Mouse (Mus musculus) naive thymus-derived CD4-positive, alpha-beta T cell, adult 2 months (primary cell): Measurements from ENCODE around the gene Dap.

Experiments used
- DNase-seq: peaks from one replicate; pipeline ENCODE4 v3.0.0-alpha.2; 2011; ENCODE audit warnings: low read depth

Dap gene

GRCm38 (mm10) chr15:31224135-31224761 is at the start of gene Dap:
Gene Dap, plus strand, starts transcription at chr15:31224314.
- peak; percentile 95 for DNase-seq

GRCm38 (mm10) chr15:31176566-31176965 is 47.5 kb upstream of the Dap start:
- no peak for DNase-seq

DNA sequence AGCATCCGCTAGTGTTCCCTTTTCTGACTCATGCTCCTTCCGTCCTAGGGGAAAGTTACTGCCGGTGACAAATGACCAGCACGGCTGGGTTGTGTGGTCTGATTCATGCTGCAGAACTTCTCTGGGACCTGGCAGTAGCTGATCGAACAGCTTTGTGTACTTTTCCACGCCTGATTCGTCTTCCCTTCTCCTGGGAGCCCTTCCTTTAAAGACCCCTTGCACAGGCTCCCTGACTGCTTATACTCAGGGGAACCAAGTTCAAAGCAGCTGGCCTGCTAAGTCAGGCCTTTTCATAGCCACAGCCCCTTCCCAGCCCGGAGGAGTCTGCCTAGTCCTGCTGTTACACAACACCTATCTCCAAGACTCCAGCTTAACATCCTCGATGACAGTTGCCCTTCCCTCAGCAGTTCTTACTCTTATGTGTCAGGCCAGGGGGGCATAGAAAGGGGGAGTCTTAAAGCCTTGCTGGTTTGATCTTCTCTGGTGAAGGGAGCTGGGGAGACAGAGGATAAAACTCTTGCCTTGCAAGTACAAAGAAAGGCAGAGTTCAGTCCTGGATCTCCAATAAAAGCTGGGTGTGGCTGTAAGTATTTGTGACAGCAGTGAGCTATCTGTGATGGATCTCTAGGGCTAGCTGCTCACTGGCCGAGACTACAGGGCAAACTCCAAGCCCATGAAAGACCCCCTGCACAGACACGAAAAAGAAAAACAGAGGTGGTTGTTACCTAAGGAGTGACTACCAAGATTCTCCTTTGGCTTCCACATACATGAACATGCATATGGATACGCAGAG is 39.3 kb upstream of the Dap start:
- DNase-seq = no peak

- DNase-seq = no peak
Measured at GRCm38 (mm10) chr15:31185506-31185905, 38.6 kb upstream of the Dap start.

- no peak for DNase-seq
Measured at GRCm38 (mm10) chr15:31186371-31186901, 37.7 kb upstream of the Dap start.

GRCm38 (mm10) chr15:31192563-31192962 is 31.6 kb upstream of the Dap start:
- DNase-seq = no peak

- DNase-seq = no peak
Measured at GRCm38 (mm10) chr15:31195776-31196175, 28.3 kb upstream of the Dap start.

GRCm38 (mm10) chr15:31207346-31208093 is 16.6 kb upstream of the Dap start:
- DNase-seq = no peak

DNA sequence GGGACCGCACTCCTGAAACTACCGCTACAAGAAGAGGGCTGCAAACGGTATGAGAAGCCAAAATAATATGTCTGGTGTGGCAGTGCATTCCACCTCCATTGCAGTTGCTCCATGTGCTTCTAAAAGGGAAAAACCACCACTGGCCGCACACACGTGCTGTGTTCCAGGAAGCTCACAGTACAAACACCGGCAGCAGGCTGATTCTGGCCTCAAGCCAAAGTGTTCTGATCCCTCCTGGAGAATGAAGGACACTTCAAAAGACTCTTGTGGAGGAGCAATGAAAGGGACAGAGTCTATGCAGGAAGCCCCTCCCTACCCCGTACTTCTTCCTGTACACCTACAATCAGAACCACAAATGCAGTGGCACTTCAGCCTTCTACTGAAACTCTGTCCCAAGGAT is 12.2 kb upstream of the Dap start:
- DNase-seq = peak; percentile 22

DNA sequence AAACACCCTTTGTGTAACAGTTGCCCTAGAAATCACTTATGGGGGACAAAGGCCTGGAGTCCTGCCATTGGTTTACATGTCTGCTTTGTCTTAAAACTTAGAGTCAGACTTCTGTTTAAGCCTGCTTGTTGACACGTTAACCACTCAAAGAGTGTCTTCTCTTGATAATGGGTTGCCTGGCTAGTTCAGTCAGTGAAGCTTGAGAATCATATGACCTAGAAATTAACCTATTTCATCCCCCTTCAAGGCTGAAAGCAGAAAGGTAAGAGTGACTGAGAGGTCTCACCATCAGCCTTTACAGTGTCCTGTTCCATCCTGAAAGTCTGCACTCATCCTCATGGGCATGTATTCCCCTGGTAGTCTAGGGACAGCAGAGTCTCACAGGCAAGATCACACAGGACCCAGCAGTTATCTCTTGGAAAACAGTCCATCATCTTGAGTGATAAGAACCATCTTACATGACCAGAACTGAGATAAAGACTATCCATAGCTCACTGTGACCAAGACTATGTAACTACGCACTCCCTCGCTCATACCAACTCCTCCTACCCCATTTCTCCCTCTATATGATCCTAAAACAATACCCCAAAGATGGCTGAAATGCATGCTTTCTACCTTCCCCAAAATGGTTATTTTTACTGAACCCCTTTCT is 10.4 kb upstream of the Dap start:
- no peak for DNase-seq

- DNase-seq = peak; percentile 84
Measured at GRCm38 (mm10) chr15:31222216-31222615, 1.9 kb upstream of the Dap start.

DNA sequence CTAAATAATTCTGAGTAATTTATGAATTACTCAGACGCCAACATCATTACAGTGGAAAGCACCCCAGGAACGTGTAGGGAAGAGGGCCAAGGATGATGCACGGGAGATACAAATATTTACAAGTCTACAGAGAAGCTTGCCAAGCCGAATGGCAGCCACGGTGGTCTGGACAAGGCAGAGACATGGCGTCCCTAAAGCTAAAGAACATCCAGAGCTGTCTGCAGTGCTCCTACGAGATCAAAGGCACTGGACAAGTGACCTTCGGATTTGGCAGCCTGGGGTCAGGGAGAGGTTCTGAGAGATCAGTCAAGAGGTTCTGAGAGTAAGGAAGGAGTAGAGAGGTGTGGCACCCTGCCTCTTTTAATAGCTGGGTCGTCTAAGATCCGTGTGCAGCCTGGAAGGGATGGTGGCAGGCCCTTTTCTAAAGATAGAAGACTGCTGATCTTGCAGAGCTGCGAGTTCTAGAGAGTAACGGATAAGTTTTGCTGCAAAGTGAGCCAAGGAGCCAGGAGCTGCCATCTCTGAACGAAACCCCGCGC is 449 bp upstream of the Dap start:
- no peak for DNase-seq

GRCm38 (mm10) chr15:31224806-31225642 is 910 bp downstream of the Dap start:
- DNase-seq = peak; percentile 67

DNA sequence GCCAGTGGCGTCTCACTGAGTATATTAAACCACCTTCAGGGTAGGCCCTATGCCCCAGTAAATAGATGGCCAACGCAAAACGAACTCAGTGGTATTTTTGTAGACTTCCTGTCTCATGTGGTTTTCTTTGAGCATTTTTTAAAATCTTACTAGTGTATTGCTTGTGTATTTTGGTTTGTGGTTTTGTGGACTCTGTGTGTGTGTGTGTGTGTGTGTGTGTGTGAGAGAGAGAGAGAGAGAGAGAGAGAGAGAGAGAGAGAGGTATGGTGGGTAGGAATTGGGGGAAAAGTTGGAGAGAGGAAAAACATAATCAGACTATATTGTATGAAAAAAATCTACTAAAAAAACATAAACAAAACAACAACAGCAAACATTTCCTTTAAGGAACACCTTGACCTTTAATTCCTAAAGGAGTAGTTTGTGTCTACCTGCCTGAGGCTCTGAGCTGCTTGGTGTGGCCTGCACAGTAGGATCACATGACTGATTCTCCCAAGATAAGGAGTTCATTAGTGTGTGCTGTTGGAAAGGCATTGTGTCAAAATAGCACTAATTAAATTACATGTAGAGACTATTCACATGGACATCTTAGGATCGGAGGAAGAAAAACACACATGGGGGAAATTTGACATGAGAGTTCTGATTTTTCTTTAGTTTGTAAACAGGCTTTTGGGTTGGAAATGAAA is 1.7 kb downstream of the Dap start:
- DNase-seq = peak; percentile 36

GRCm38 (mm10) chr15:31226464-31226863 is 2.4 kb downstream of the Dap start:
- no peak for DNase-seq

DNA sequence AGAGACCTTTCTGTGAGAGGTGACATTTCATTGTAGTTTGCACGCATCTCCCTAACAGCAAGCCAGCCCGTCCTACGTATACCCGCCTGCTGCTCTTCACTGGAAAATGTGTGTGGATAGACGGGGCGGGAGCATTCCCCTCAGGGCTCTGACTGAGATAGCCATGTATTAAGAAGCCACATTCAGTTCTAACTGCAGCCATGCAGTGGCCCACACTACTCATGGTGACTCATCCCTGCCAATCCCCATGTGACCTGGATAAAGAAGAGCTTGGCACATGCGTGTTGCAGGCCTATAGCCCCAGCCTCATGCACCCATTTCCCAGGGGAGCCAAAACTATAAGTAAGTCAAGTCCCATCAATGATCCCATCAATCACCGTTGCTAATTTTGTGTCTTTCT is 3.7 kb downstream of the Dap start:
- no peak for DNase-seq

DNA sequence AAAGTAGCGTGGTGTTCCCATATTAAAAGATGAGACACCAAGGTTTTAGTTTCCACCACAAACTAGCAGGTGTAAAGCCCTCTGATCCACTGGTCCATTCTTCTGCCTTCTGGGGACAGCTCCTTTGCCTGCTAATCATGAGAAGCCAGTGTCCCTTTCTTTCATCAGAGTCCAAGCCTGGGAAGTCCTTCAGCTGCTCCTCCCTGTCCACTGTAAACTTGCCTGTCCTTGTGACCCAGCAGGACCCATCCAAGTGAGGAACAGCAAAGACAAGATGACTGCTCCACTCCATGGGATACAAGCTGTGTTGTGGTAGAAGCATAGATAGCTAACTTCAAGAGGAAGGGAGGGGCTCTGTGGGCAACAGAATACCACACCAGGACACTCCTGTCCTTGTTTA is 8.9 kb downstream of the Dap start:
- no peak for DNase-seq

- DNase-seq = no peak
Measured at GRCm38 (mm10) chr15:31235794-31236548, 11.9 kb downstream of the Dap start.

DNA sequence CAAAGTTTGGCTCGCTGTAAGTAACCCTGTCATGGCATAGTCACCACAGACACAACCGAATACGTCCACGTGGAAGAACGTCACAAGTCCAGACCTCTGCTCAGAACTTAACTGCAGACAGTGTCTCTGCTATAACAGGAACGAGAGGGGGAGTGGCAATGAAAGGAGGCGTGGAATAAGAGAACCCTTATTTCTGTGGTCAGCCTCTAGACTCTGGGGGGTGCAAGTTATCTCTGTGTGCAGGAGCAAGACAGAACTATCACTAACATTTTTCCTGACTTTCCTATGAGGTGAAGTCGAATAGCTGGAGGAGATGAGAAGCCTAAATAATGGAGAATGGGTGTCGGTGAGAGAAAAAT is 12.4 kb downstream of the Dap start:
- no peak for DNase-seq

GRCm38 (mm10) chr15:31237368-31237767 is 13.3 kb downstream of the Dap start:
- no peak for DNase-seq
